Mouse (Mus musculus): ENCODE measurements around the gene Wdfy3. TPM values are rescaled to one million over a fixed set of nuclear protein-coding genes. Genes with fewer than 3 reads are reported as not detected.

The Wdfy3 gene
- total RNA-seq, 2 experiments from 2014 or later: 8.4 to 19.4 TPM

- no peak for ATAC-seq (replicated peaks; ENCODE audit: low FRiP score, low TSS enrichment, poor library complexity, severe bottlenecking)
These were observed 248.7 kb downstream of the Wdfy3 start for GRCm38 (mm10) chr5:101821052-101821451.

DNA sequence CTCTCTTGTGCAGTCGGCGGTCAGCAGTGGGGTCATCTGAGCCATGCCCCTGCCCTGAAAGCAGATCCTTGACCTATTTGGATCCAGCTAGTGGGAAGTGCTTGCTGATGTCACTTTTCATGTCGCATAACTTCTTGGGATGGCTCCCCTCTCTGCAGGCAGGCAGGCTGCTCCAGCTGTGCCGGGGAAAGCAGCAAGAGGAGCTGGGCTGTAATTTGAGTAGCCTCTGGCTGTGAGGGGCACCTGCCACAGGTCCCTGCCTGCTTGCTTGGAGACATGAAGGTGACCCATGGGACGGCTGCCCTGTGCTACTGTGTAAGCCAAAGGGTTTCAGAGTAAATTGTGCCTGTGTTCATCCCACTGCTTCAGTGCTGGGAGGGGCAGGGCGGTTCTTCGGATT, 249.9 kb downstream of the Wdfy3 start:
- no peak for ATAC-seq (replicated peaks; ENCODE audit: low FRiP score, low TSS enrichment, poor library complexity, severe bottlenecking)

- ATAC-seq (replicated peaks; ENCODE audit: low FRiP score, low TSS enrichment, poor library complexity, severe bottlenecking): no peak
These were observed 250.5 kb downstream of the Wdfy3 start for GRCm38 (mm10) chr5:101819216-101819615.

- ATAC-seq (replicated peaks; ENCODE audit: low FRiP score, low TSS enrichment, poor library complexity, severe bottlenecking): 0 out of 2 replicates have a peak, but pooled peaks have one; percentile 36
These were observed 252.9 kb downstream of the Wdfy3 start for GRCm38 (mm10) chr5:101816822-101817221.

- ATAC-seq (replicated peaks; ENCODE audit: low FRiP score, low TSS enrichment, poor library complexity, severe bottlenecking): 0 out of 2 replicates have a peak, but pooled peaks have one; percentile 65
These were observed 258.2 kb downstream of the Wdfy3 start for GRCm38 (mm10) chr5:101811296-101812169.

- ATAC-seq (replicated peaks; ENCODE audit: low FRiP score, low TSS enrichment, poor library complexity, severe bottlenecking): no peak
These were observed 267.2 kb downstream of the Wdfy3 start for GRCm38 (mm10) chr5:101802358-101803022.

- ATAC-seq (replicated peaks; ENCODE audit: low FRiP score, low TSS enrichment, poor library complexity, severe bottlenecking): no peak
These were observed 267.8 kb downstream of the Wdfy3 start for GRCm38 (mm10) chr5:101801891-101802290.

DNA sequence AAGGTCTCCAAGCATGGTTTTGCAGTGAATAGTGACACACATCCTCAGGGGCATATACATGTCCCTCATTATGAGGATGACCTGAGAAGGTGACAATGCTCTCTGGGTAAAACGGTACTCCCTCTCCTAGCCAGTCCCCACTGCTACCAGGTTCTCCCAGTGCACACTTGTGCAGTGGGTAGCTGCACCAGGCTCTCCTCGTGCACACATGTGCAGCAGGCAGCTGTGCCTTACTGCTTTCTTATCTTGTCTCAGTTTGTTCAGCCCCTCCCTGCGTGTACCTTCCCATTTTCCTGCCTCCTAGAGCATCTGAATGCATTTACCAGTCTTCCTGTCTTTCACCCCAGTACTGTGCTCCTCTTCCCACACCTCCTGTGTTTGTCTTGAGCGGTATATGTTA, 277.1 kb downstream of the Wdfy3 start:
- ATAC-seq (replicated peaks; ENCODE audit: low FRiP score, low TSS enrichment, poor library complexity, severe bottlenecking): no peak

DNA sequence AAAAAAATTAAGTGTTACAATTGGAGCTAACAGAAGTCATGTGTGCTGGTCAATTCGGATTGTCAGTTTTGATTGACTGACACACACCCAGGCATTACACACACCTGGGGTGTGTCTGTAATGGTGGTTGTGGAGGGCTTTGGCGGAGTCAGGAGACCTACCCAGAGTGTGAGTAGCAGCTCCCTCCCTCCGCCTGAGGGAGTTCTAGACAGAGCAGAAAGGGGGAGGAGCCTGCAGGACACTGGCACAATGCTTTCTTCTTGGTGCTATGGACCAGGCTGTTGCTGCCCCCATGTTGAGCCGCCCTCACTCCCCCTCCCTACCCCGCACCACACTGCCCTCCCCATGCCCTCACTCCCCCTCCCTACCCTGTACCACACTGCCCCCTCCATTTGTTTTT, 279.2 kb downstream of the Wdfy3 start:
- ATAC-seq (replicated peaks; ENCODE audit: low FRiP score, low TSS enrichment, poor library complexity, severe bottlenecking): no peak

DNA sequence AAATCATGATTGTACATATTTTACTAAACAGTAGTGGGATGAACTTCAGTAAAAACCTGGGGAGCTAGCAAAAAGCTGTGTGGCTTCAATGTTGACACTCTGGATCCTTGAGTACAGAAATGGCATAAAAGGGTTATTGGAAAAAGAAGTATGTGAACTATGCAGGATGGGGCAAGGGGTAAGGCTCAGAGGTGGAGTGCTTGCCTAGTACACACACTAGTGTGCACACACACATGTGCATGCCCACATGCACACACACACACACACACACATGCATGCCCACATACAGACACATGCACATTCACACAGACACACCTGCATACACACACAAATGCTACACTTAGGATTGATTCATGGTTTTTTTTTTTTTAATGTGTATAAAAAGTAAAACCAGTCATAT, 280.0 kb downstream of the Wdfy3 start:
- no peak for ATAC-seq (replicated peaks; ENCODE audit: low FRiP score, low TSS enrichment, poor library complexity, severe bottlenecking)

DNA sequence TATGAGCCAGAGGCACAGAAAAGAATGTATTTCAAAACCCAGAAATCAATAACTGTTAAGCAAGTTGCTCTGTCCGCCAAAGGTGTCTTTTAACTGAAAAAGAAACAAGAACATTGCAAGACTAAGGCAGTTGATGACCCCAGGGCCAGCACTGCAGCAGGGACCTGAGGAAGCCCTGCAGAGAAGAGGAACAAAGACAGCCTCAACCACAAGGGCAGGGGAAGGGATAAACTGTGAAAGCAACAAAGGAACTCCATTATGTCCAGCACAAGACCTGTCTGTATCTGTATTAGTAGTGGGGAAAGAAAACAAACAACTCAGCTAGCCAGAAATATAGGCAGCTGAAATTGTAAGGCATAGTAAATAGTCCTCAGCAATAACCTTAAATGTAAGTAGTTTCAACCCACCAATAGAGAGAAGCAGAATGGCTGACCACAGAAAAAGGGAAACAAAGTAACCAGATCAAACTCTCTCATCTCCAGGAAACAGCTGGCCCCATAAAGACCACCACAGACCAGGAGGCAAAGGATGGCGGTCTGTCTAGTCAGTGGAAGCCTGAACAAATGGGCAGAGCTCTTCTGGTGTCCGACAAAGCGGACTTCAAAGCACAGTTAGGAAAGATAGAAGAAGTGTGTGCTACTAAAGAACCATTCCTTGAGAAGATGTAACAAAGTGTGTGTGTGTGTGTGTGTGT, 283.7 kb downstream of the Wdfy3 start:
- ATAC-seq (replicated peaks; ENCODE audit: low FRiP score, low TSS enrichment, poor library complexity, severe bottlenecking): no peak

DNA sequence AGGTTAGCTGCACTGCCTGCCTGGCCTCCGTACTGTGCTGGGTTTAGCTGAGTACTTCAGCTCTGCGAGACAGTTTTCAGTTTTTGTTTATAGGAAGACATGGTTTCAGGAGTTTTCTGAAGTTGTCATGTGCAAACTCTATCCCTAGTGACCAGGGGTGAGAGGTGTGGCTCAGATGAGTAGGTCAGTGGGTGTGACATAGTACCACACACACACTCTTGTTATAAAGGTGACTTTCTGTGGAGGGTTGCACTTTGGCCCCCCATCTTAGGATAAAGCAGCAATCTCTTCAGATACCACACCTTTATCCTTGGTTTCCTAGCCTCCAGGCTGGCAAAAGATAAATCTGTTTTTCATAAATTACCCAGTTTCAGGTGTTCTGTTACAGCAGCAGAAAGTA, 284.9 kb downstream of the Wdfy3 start:
- no peak for ATAC-seq (replicated peaks; ENCODE audit: low FRiP score, low TSS enrichment, poor library complexity, severe bottlenecking)

DNA sequence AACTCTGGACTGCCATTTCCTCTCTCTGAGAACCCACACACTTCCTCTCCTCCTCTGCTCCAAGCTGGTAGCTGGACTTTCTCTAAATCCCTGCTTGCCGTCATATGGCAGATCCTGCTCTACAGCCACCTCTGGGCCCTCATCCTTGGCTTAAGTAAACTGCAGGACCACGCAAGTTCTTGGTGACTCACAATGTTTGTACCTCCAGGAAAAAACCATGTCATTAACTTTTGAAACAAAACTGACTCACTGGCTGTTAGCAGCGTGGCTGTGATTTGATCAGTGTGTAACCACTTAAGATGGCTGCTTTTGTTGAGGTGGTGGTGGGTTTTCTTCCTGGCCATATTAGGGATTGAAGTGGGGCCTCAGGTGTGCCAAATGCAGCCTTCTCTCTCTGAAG, 285.4 kb downstream of the Wdfy3 start:
- ATAC-seq (replicated peaks; ENCODE audit: low FRiP score, low TSS enrichment, poor library complexity, severe bottlenecking): no peak

Measured in megakaryocyte-erythroid progenitor cell, adult 5-6 weeks (primary cell).